Mouse (Mus musculus) testis, postnatal 14 days (tissue): ENCODE data around the gene Cep55.

Experiments used
- DNase-seq: peaks from one replicate; pipeline ENCODE4 v3.0.0; 2021; ENCODE audit warnings: low spot score

Gene Cep55

GRCm38 (mm10) chr19:38045198-38045597 is 9.6 kb upstream of the Cep55 start:
- no peak for DNase-seq

- no peak for DNase-seq
These were observed 5.1 kb upstream of the Cep55 start for GRCm38 (mm10) chr19:38049686-38050085.

GRCm38 (mm10) chr19:38053227-38054041 is 1.4 kb upstream of the Cep55 start:
- no peak for DNase-seq

GRCm38 (mm10) chr19:38054149-38054719 is 577 bp upstream of the Cep55 start:
- DNase-seq, result no peak

- no peak for DNase-seq
These were observed 987 bp downstream of the Cep55 start for GRCm38 (mm10) chr19:38055798-38056197.

GRCm38 (mm10) chr19:38056276-38056675 is 1.5 kb downstream of the Cep55 start:
- DNase-seq, result no peak

GRCm38 (mm10) chr19:38056931-38057330 is 2.1 kb downstream of the Cep55 start:
- DNase-seq, result no peak

- DNase-seq, result no peak
These were observed 8.4 kb downstream of the Cep55 start for GRCm38 (mm10) chr19:38063201-38063600.

GRCm38 (mm10) chr19:38064051-38064450 is 9.2 kb downstream of the Cep55 start:
- DNase-seq, result no peak

GRCm38 (mm10) chr19:38073226-38073625 is 18.4 kb downstream of the Cep55 start:
- no peak for DNase-seq

- DNase-seq, result no peak
These were observed 20.2 kb downstream of the Cep55 start for GRCm38 (mm10) chr19:38075051-38075450.

- no peak for DNase-seq
These were observed 21.4 kb downstream of the Cep55 start for GRCm38 (mm10) chr19:38076251-38076650.

- DNase-seq, result no peak
These were observed 23.2 kb downstream of the Cep55 start for GRCm38 (mm10) chr19:38077851-38078540.

- DNase-seq, result no peak
These were observed 26.6 kb downstream of the Cep55 start for GRCm38 (mm10) chr19:38081361-38081760.

- DNase-seq, result no peak
These were observed 28.2 kb downstream of the Cep55 start for GRCm38 (mm10) chr19:38082931-38083525.

GRCm38 (mm10) chr19:38085841-38086240 is 31.0 kb downstream of the Cep55 start:
- no peak for DNase-seq

GRCm38 (mm10) chr19:38086948-38087551 is 32.2 kb downstream of the Cep55 start:
- peak; percentile 31 for DNase-seq

- DNase-seq, result no peak
These were observed 34.5 kb downstream of the Cep55 start for GRCm38 (mm10) chr19:38089358-38089757.

GRCm38 (mm10) chr19:38091512-38091985 is 36.7 kb downstream of the Cep55 start:
- DNase-seq, result no peak

- DNase-seq, result no peak
These were observed 41.4 kb downstream of the Cep55 start for GRCm38 (mm10) chr19:38096231-38096630.

- DNase-seq, result peak; percentile 44
These were observed 42.3 kb downstream of the Cep55 start, which contains the start of gene Ffar4 for GRCm38 (mm10) chr19:38096858-38097758. Ffar4 (plus strand) TSS chr19:38097071.
